Mouse (Mus musculus) ES-Bruce4 (cell line): Measurements from ENCODE around the gene Fgf10. TPM values are rescaled to one million over a fixed set of nuclear protein-coding genes. Genes with fewer than 3 reads are reported as not detected.

ENCODE experiments used
- H3K27ac ChIP-seq: 2 replicates; pipeline ENCODE4 v1.5.1; 2012; ENCODE audit warnings: low read length, inconsistent platforms; ENCODE audit not compliant: insufficient read depth
- H3K27me3 ChIP-seq: 2 replicates; pipeline ENCODE4 v1.6.1; 2012; ENCODE audit warnings: mild to moderate bottlenecking, low read length, inconsistent platforms; ENCODE audit not compliant: control insufficient read depth, poor library complexity, insufficient read depth, severe bottlenecking
- H3K36me3 ChIP-seq: 2 replicates; pipeline ENCODE4 v1.6.1; 2012; ENCODE audit warnings: inconsistent platforms, mild to moderate bottlenecking, low read length, moderate library complexity; ENCODE audit not compliant: control insufficient read depth, poor library complexity, insufficient read depth, severe bottlenecking
- H3K4me1 ChIP-seq: one replicate; pipeline ENCODE4 v1.8.1; 2011; ENCODE audit warnings: low read length; ENCODE audit not compliant: control insufficient read depth, insufficient read depth
- H3K4me3 ChIP-seq: 2 replicates; pipeline ENCODE4 v1.5.1; 2011; ENCODE audit warnings: low read depth, mild to moderate bottlenecking, low read length
- H3K9ac ChIP-seq: 2 replicates; pipeline ENCODE4 v1.6.1; 2012; ENCODE audit warnings: low read depth, mild to moderate bottlenecking, inconsistent platforms; ENCODE audit not compliant: poor library complexity, severe bottlenecking
- H3K9me3 ChIP-seq: replicated peaks from 2 replicates; pipeline ENCODE4 v1.6.1; 2012; ENCODE audit warnings: mild to moderate bottlenecking, low read length, inconsistent platforms; ENCODE audit not compliant: control insufficient read depth, poor library complexity, insufficient read depth, severe bottlenecking
- CTCF ChIP-seq: IDR thresholded peaks from one replicate; pipeline ENCODE4 v1.8.1; 2011; ENCODE audit warnings: low read depth, low read length
- EP300 ChIP-seq: IDR thresholded peaks from 2 replicates; pipeline ENCODE4 v1.6.1; 2011; ENCODE audit warnings: low read depth, low read length; ENCODE audit not compliant: insufficient read depth
- POLR2A ChIP-seq: IDR thresholded peaks from one replicate; pipeline ENCODE4 v1.8.1; 2011; ENCODE audit warnings: low read length; ENCODE audit not compliant: insufficient read depth
- polyA plus RNA-seq: library from polyadenylated mRNA; stranded (reverse); fragments of >200 nt; gene quantifications from 2 replicates; pipeline ENCODE4 v1.2.4, GENCODE M21; 2011; ENCODE audit warnings: low read depth; ENCODE audit not compliant: missing spikeins, insufficient read depth, insufficient read length

Gene Fgf10
- polyA plus RNA-seq, 1 experiment, result 1.3 TPM

GRCm38 (mm10) chr13:118791753-118792152 lies 122.2 kb downstream of the Fgf10 start:
- Histone ChIP-seq H3K9me3 (no peaks in the 10 kb centered on the region), H3K27ac (no peak overlapping the region), H3K4me1 (no peaks in the 10 kb centered on the region), H3K27me3 (no peaks in the 10 kb centered on the region), H3K9ac (no peak overlapping the region), H3K4me3 (no peak overlapping the region), H3K36me3 (no peaks in the 10 kb centered on the region)
- TF ChIP-seq CTCF, result no peak
- no peak for TF ChIP-seq EP300
- TF ChIP-seq POLR2A, result no peak

- no peak overlapping the region for H3K9ac ChIP-seq
- H3K4me3 ChIP-seq, result no peak overlapping the region
- no peaks in the 10 kb centered on the region for H3K9me3 ChIP-seq
- no peak for TF ChIP-seq POLR2A
- no peaks in the 10 kb centered on the region for H3K36me3 ChIP-seq
- H3K4me1 ChIP-seq, result no peaks in the 10 kb centered on the region
- H3K27ac ChIP-seq, result no peak overlapping the region
- H3K27me3 ChIP-seq, result no peaks in the 10 kb centered on the region
These were observed 122.6 kb downstream of the Fgf10 start for GRCm38 (mm10) chr13:118792198-118792597.

GRCm38 (mm10) chr13:118800176-118800575 lies 130.6 kb downstream of the Fgf10 start:
- H3K4me1 ChIP-seq, result no peaks in the 10 kb centered on the region
- TF ChIP-seq EP300 (no peak), POLR2A (no peak), CTCF (no peak)
- no peak overlapping the region for H3K9ac ChIP-seq
- H3K9me3 ChIP-seq, result no peaks in the 10 kb centered on the region
- H3K4me3 ChIP-seq, result no peak overlapping the region
- no peaks in the 10 kb centered on the region for H3K27me3 ChIP-seq
- no peaks in the 10 kb centered on the region for H3K36me3 ChIP-seq
- H3K27ac ChIP-seq, result no peak overlapping the region

GRCm38 (mm10) chr13:118806662-118807061 lies 137.1 kb downstream of the Fgf10 start:
- no peaks in the 10 kb centered on the region for H3K36me3 ChIP-seq
- no peaks in the 10 kb centered on the region for H3K4me1 ChIP-seq
- no peak overlapping the region for H3K27ac ChIP-seq
- H3K9me3 ChIP-seq, result no peaks in the 10 kb centered on the region
- no peak overlapping the region for H3K4me3 ChIP-seq
- no peak for TF ChIP-seq EP300
- TF ChIP-seq POLR2A, result no peak
- no peak for TF ChIP-seq CTCF
- H3K9ac ChIP-seq, result no peak overlapping the region
- H3K27me3 ChIP-seq, result no peaks in the 10 kb centered on the region; the same call in 1 of the 2 replicates

- Histone ChIP-seq H3K27ac (no peak overlapping the region), H3K27me3 (no peaks in the 10 kb centered on the region), H3K9ac (no peak overlapping the region), H3K36me3 (no peaks in the 10 kb centered on the region), H3K4me3 (no peak overlapping the region), H3K9me3 (no peaks in the 10 kb centered on the region), H3K4me1 (no peaks in the 10 kb centered on the region)
- no peak for TF ChIP-seq POLR2A
- TF ChIP-seq CTCF, result no peak
- TF ChIP-seq EP300, result no peak
These were observed 150.2 kb downstream of the Fgf10 start for GRCm38 (mm10) chr13:118819785-118820184.

GRCm38 (mm10) chr13:118823113-118823512 lies 153.5 kb downstream of the Fgf10 start:
- no peaks in the 10 kb centered on the region for H3K36me3 ChIP-seq
- no peaks in the 10 kb centered on the region for H3K9me3 ChIP-seq
- no peaks in the 10 kb centered on the region for H3K4me1 ChIP-seq
- TF ChIP-seq POLR2A (no peak), CTCF (no peak), EP300 (no peak)
- H3K27me3 ChIP-seq, result no peaks in the 10 kb centered on the region
- H3K27ac ChIP-seq, result no peak overlapping the region
- H3K4me3 ChIP-seq, result no peak overlapping the region
- no peak overlapping the region for H3K9ac ChIP-seq
